Mouse (Mus musculus) left cerebral cortex, postnatal 25 days (tissue): Measurements from ENCODE around the gene Mgat4d. TPM values are rescaled to one million over a fixed set of nuclear protein-coding genes. Genes with fewer than 3 reads are reported as not detected.
"Not testable (repeated sequence)": the region's sequence is repeated elsewhere in the genome, so short reads cannot be mapped to it uniquely, and the experiment has no call there.

Experiments
- DNase-seq, 2 experiments: peaks; one replicate each; pipeline ENCODE4 v3.0.0; 2022; ENCODE audit warnings: low spot score in 2 of 2, mixed read lengths in 1 of 2
- intact Hi-C: fragments of 180-260 bp; cut with DNase I; formaldehyde crosslinking; loops from one replicate; pipeline ENCODE4 v1.15.1; 2025
- total RNA-seq, 2 experiments: library from RNA; stranded (reverse); gene quantifications; 2 replicates each; pipeline ENCODE4 v1.2.3; 2021

The Mgat4d gene
- total RNA-seq, result not detected

DNA sequence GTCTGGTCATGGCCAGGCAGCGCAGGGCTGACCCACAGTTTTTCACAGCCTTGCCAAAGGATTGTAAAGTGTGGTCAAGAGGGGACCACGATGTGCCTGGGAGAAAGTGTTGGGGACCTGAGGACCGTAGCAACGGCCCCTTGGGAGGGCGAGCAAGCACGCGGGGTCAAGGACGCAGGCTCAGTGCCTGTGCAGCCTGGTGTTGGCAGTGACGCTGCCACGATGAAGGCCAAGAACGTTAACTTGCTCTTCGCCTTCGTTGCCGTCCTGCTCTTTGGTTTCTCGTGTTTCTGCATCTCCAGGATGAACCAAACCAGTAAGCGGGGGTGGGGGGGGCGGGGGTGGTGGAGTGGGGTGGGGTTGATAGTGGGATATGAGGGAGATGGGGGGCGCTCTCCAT lies at the start of gene Mgat4d:
Gene Mgat4d, plus strand, starts transcription at position 209 of the 400 bp plus-strand sequence.
- intact Hi-C loops, result no loop called here
- no peak for DNase-seq

GRCm38 (mm10) chr8:83300135-83300534 lies 48.1 kb upstream of the Mgat4d start:
- DNase-seq, result no peak
- intact Hi-C loops, result loop anchor here (5.0 kb wide), 1 partner anchor 42 kb away; no protein-coding TSS in a partner anchor

DNA sequence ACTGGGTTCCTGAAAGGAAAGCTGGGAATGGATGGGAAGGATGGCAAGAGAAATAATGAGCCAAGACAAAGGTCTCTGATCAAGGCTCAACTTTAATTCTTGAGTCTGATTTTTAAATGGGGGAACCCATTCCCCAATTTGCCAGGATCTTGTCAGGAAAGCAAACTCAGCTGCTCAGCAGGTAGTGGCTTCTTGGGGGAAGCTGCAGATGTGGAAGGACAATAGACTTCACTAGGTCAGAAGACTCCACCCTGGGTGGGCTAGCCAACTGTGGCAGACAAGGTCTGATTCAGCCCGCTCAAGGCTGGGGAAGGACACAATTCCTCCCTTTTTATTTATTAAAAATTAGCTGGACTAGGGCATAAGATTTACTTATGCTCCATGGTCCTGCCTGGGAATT lies 43.3 kb upstream of the Mgat4d start:
- DNase-seq, result no peak
- intact Hi-C loops, result loop anchor here (5.0 kb wide), 1 partner anchor 37 kb away; no protein-coding TSS in a partner anchor

DNA sequence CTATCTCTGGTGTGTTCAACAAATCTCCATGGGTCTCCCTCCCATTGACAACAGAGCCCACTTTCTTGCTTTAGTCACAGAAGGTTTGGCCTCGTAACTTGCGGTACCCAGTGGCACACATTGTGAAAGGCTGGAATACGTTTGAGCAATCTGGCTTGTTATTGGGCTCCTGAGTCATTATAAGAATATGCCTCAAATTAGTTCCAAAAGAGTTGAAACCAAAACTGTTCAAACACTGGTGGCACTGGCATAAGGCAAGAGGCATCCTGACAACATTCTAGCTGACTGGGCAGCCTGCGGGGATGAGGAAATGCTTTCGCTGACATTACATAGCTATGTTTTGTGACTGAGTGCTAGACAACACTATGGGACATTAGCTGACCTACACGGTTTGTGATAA lies 38.4 kb upstream of the Mgat4d start:
- intact Hi-C loops, result no loop called here
- no peak for DNase-seq

DNA sequence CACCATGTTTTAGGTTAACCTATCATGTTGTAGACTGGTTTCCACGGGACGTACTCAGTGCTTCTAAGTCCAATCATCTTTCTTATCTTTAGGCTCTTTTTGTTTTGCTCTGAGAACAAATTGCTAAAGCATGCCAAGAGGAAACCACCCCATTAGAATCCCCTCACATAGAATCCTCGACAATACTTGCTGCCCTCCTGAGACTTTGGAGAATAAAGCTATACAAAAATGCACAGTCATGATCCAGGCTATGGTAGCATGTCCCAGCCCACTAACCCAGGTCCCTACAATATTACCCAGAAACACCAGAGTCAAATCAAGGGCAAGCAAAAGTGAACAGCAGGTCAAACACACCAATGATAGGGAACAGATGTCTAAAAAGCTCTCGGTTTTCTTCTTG lies 33.2 kb upstream of the Mgat4d start:
- DNase-seq, intact Hi-C loops: not testable (repeated sequence)

- intact Hi-C loops, result no loop called here
- no peak for DNase-seq
Observed at GRCm38 (mm10) chr8:83315691-83316090, 32.6 kb upstream of the Mgat4d start.

DNA sequence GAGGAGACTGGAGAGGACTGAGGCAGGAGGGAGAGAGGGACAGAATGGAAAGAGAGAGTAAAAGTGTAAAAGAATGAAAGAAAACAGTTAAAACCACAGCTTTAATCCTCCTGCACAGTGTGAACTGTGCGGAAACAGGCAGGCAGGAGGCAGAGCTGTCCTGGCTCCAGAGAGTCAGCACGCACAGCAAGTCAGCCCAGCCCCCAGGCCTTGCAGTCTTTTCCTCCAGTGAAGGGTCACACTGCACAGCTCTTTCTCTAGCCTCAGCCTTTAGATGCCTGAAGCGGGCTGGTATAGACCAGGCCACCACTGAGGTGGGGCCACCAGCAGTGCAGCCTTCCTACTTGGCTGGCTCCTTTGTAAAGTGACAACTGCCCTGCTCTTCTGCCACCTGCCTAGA lies 27.7 kb upstream of the Mgat4d start:
- intact Hi-C loops, result no loop called here
- no peak for DNase-seq

GRCm38 (mm10) chr8:83322374-83322773 lies 25.9 kb upstream of the Mgat4d start:
- intact Hi-C loops, result no loop called here
- DNase-seq, result no peak

DNA sequence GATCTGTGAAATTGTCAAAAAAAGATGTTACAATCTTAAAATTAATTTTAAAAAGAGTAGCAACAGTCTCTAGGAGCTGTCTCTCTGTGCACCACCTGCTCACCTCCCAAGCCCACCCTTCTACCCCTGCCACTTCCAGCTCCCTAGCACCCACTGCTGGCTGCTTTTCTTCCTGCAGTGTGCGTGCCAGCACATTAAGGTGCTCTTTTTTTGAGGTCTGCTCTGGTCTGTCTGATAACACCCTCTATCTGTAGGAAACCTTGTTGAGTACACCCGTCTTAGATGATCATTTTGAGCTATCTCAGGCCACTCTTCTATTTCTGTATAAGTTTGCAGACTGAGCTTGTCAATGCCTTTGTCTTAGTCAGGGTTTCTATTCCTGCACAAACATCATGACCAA lies 25.2 kb upstream of the Mgat4d start:
- DNase-seq, result no peak
- intact Hi-C loops, result no loop called here

DNA sequence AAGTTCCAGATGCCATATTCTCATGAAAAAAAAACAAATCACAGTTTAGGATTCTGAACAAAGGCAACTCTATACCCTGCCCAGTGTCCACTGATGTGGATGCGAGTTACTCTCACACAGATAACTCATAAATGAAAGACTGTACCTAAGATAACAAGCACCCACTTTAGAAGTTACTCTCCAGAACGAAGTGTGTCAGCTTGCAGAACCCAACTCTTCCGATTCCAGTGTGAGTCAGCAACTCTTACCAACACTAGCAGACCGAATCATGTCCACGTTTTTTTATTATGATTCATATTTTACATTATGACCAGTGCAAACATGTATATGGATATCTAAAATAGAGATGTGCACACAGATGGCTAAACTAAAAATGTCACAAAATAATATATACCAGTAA lies 20.4 kb upstream of the Mgat4d start:
- intact Hi-C loops, result loop anchor here (5.0 kb wide), 1 partner anchor 61 kb away; no protein-coding TSS in a partner anchor

DNA sequence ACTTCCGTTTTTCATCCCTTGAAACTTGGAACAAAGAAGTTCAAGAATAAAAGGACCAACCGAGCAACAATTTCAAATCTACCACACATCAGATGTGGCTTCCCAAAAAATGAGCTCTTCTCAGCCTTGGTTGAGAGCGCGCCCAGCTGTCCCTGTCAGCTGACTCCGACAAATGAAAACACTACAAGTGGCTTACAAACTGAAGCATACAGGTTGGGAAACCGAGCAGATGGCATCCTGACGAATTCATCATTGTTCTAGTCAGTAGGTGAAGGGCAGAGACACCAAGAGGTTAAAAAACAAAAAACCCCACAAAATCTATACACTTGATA lies 16.7 kb upstream of the Mgat4d start:
- DNase-seq, result peak in 1 of 2 experiments; percentile 62
- intact Hi-C loops, result no loop called here

More for the DNA sequence above, 20.4 kb upstream of the Mgat4d start:
- DNase-seq, result no peak

DNA sequence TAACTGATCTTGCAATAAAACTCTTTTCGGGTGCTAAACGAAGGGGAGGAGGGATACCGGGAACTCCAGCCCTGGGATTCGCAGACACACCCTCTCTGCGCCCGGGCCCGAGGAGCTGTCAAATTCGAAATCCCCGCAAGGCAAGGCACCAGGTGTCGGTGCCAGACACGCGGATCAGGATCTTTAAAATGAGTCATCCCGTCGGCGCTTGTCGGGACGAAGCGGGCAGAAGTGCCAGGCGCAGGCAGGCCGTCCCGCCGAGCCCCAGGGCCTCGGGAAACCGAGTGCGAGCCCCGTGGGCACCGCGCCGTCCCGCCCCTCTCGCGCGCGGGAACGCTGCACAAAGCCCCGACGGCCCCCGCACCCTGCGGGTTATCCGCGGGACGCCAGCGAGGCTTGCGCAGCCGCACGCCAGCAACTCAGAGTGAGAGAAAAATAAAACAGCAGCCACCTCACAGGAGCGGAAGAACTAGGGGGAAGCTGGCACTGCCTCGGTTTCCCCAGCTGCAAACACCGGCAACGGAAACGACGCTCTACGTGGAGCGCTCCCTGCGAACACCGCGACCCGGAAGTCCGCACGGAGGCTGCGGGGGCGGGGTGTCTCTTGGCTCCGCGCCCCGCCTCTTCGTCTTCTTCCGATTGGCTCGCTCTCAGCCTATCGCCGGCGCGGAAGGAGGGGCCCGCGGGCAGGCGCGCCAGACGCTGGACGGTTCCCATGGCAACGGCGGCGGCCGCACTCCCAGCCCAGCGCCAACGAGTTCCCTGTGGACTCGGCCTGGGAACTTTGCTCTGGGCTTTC lies 16.2 kb upstream of the Mgat4d start, which contains the start of gene Elmod2:
Gene Elmod2, minus strand, starts transcription at position 588 of the 799 bp plus-strand sequence.
- DNase-seq, result peak; percentile 97 to 98
- intact Hi-C loops, result loop anchor here (1.0 kb wide), 1 partner anchor 110 kb away; no protein-coding TSS in a partner anchor

DNA sequence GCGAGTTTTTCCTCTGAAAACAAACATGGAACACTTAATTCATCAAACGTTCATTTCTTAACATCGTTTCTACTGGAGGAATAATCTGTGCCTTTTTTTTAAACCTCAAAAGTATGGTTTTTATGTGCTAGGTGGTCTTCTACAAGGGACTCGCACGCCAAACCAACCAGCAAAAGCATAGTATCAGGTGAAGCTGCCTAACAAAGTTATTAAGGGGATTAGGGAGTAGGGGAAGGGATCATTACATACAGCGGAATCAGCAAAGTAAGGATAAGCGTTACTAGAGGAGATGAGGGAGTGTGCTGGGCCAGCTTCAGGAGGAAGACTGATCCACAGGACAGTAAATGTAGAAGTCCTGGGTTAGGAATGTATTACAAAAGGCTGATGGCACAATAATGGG lies 15.4 kb upstream of the Mgat4d start:
- no peak for DNase-seq
- intact Hi-C loops, result loop anchor here (1.0 kb wide), 1 partner anchor 109 kb away; no protein-coding TSS in a partner anchor

- DNase-seq, result no peak
- intact Hi-C loops, result loop anchor here (2.0 to 5.0 kb wide), 4 partner anchors 40 to 480 kb away; partner anchors contain the start of gene Rnf150
Observed at GRCm38 (mm10) chr8:83342076-83342475, 6.2 kb upstream of the Mgat4d start.

DNA sequence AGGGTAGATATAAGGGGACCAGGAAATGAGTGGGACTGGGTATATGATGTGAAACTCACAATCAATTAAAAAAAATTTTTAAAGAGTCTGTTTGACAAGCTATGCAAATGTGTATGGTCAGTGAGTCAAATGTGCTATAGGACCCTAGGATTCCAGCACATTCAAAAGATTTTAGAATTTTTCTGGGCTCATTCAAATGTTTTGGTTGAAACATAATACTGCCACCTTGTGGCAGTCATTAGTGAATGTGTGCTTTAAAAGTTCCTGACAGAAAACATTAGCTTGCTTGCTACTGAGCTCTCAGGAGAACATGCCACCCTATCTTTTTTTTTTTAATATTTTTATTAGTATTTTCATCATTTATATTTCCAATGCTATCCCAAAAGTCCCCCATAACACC lies 5.6 kb upstream of the Mgat4d start:
- peak; percentile 20 to 39 for DNase-seq
- intact Hi-C loops, result loop anchor here (2.0 to 5.0 kb wide), 4 partner anchors 40 to 480 kb away; partner anchors contain the start of gene Rnf150

- intact Hi-C loops, result no loop called here
- DNase-seq, result no peak
Observed at GRCm38 (mm10) chr8:83351315-83351714, 3.0 kb downstream of the Mgat4d start.

- DNase-seq, result no peak
Observed at GRCm38 (mm10) chr8:83363156-83363769, 15.0 kb downstream of the Mgat4d start.

GRCm38 (mm10) chr8:83377231-83377630 lies 29.0 kb downstream of the Mgat4d start:
- intact Hi-C loops, result no loop called here
- no peak for DNase-seq

More at GRCm38 (mm10) chr8:83363156-83363769, 15.0 kb downstream of the Mgat4d start:
- intact Hi-C loops, result no loop called here

DNA sequence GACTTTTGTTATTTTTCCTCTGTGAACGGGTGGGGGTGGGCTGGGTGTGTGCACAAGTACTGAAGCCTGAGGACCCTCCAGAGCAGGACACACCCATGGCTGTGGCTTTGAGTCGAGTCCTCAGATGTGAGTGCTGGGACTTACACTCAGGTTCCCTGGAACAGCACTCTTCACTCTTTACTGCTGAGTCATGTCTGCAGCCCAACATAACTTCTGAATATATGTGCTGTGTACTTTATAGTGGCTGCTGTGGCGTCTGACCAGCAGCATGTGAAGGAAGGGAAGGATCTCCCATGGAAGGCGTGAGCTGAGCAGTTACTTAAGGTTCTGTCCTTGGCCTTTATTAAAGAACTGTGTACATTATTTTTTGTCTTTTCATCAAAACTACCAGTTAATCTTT lies 31.9 kb downstream of the Mgat4d start:
- intact Hi-C loops, result no loop called here
- no peak for DNase-seq

DNA sequence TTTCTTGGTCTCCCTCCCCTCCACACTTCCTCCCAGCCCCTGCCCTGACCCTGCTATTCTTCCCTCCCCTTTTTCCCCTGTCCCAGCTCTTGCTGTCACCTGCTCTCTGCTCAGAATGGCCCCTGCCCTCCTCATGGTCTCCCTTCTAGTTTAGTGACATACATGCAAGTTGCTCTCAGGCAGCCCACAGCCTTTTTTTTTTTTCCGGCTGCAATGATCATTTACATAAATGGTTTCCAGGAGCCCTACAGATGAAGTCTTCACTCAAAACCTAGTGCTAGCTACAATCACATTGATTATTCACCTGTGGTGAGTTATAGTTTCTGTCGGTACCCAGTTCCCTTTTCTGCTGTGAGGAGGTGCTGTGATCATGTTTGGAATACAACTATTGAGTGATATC lies 32.7 kb downstream of the Mgat4d start:
- intact Hi-C loops, result no loop called here
- no peak for DNase-seq

- DNase-seq, result no peak
- intact Hi-C loops, result no loop called here
Observed at GRCm38 (mm10) chr8:83382850-83383249, 34.6 kb downstream of the Mgat4d start.
